Mouse (Mus musculus) E14TG2a.4 (cell line): ENCODE measurements around the gene Micu1.

Source experiments
- CTCF ChIP-seq: conservative IDR thresholded peaks from 2 replicates; pipeline ENCODE4 v1.5.1; 2014; ENCODE audit warnings: low read length
- POU5F1 ChIP-seq: IDR thresholded peaks from 2 replicates; pipeline ENCODE4 v1.6.1; 2014; ENCODE audit warnings: low read length, borderline replicate concordance

DNA sequence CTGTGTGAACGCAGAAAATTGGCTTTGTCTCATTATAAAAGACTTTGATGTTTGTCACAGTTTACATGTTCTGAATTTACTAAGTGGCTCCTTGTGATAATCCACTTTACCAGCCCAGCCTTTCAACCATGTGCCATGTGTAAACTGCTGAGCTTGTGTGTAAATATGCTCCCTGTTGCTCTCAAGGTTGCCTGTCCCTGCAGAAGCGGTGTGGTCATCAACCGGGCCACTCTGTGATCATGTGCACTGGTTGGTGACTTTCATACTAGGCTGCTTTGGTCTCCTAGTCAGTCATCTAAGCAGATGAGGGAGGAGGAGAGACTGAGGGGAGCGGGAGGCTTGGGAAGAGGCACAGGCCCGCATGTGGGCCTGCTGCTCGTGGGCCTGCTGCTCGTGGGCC is 45.1 kb downstream of the Micu1 start:
- TF ChIP-seq CTCF (no peak), POU5F1 (no peak)
